Mouse (Mus musculus): ENCODE measurements around the gene Gucd1.

GRCm38 (mm10) chr10:75316908-75317761, 200.6 kb downstream of the Gucd1 start:
- TF ChIP-seq CTCF (conservative IDR thresholded peaks at IDR 0.05; ENCODE audit: insufficient read depth, insufficient read length, low read depth, low read length) (peak; percentile 54), POLR2A (IDR thresholded peaks at IDR 0.05; ENCODE audit: low read depth, low read length) (no peak)
